Mouse (Mus musculus) ES-Bruce4 (cell line): ENCODE data around the gene Rnf167.

Source experiments
- CTCF ChIP-seq: IDR thresholded peaks from one replicate; pipeline ENCODE4 v1.8.1; 2011; ENCODE audit warnings: low read depth, low read length
- EP300 ChIP-seq: IDR thresholded peaks from 2 replicates; pipeline ENCODE4 v1.6.1; 2011; ENCODE audit warnings: low read depth, low read length; ENCODE audit not compliant: insufficient read depth

GRCm38 (mm10) chr11:70649185-70649734 is 2.2 kb downstream of the Rnf167 start:
- no peak for TF ChIP-seq EP300
- TF ChIP-seq CTCF: no peak
